Mouse (Mus musculus): ENCODE measurements around the gene Mmp14.

DNA sequence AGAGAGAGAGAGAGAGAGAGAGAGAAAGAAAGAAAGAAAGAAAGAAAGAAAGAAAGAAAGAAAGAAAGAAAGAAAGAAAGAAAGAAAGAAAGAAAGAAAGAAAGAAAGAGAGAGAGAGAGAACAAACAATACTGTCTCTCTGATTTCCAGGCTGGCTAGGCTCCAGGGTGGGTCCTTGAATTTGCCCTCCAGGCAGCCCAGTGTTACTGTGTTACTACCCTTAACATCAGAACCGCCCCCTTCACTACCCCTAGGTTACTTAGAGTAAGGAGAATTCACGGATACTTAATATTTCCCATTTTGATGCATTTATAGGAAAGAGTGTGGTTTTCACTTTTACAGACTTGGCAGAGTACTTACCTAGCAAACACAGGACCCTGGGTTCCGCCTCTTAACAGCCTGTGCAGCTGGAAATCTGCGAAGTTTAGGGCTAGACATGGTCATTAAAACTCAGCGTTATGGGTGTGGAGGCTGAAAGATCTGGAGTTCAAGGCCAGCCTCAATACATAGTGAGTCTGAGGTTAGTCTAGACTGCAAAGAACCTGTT lies 15.1 kb upstream of the Mmp14 start:
- TF ChIP-seq CTCF (IDR thresholded peaks at IDR 0.05; ENCODE audit: control insufficient read depth, insufficient read depth, insufficient read length): no peak
- no peak for TF ChIP-seq MAX (IDR thresholded peaks at IDR 0.05)
- no peak for TF ChIP-seq MYOG (IDR thresholded peaks at IDR 0.05; ENCODE audit: control insufficient read depth, extremely low read depth, insufficient read length)
- TF ChIP-seq MYOD1 (IDR thresholded peaks at IDR 0.05; ENCODE audit: control insufficient read depth, insufficient read length, low read depth): no peak
- TF ChIP-seq FOSL1 (IDR thresholded peaks at IDR 0.05; ENCODE audit: insufficient read depth, low read length, poor library complexity, severe bottlenecking): no peak
- no peak for TF ChIP-seq CEBPB (IDR thresholded peaks at IDR 0.05; ENCODE audit: low read depth)

Measured in C2C12 (cell line).